Mouse (Mus musculus) hindbrain, embryonic 11.5 days (tissue): ENCODE data around the gene Ccn2. TPM values are rescaled to one million over a fixed set of nuclear protein-coding genes. Genes with fewer than 3 reads are reported as not detected.

Source experiments
- ATAC-seq: fragments of 200-750 bp; cut with Nextera tagmentation; 2 replicates; pipeline ENCODE4 v1.8.0; 2017; ENCODE audit warnings: mild to moderate bottlenecking, moderate TSS enrichment, moderate library complexity; ENCODE audit not compliant: low FRiP score
- DNase-seq: peaks from one replicate; pipeline ENCODE4 v3.0.0-alpha.2; 2015; ENCODE audit warnings: low spot score
- H3K27ac ChIP-seq: fragments of 300-500 bp; sonication (generic); 2 replicates; pipeline ENCODE4 v1.5.1; 2014; ENCODE audit warnings: mild to moderate bottlenecking, low read depth, low read length
- H3K27me3 ChIP-seq: fragments of 300-500 bp; sonication (generic); 2 replicates; pipeline ENCODE4 v1.6.1; 2014; ENCODE audit warnings: mild to moderate bottlenecking, low read length, moderate library complexity, mixed read lengths; ENCODE audit not compliant: control insufficient read depth, insufficient read depth
- H3K36me3 ChIP-seq: fragments of 300-500 bp; sonication (generic); 2 replicates; pipeline ENCODE4 v1.6.1; 2014; ENCODE audit warnings: mild to moderate bottlenecking, low read length, moderate library complexity, mixed read lengths; ENCODE audit not compliant: control insufficient read depth, insufficient read depth
- H3K4me1 ChIP-seq: fragments of 300-500 bp; sonication (generic); replicated peaks from 2 replicates; pipeline ENCODE4 v1.6.1; 2014; ENCODE audit warnings: low read length, mixed read lengths; ENCODE audit not compliant: control insufficient read depth, insufficient read depth
- H3K4me2 ChIP-seq: fragments of 300-500 bp; sonication (generic); replicated peaks from 2 replicates; pipeline ENCODE4 v1.6.1; 2014; ENCODE audit warnings: mild to moderate bottlenecking, low read depth, low read length
- H3K4me3 ChIP-seq: fragments of 300-500 bp; sonication (generic); 2 replicates; pipeline ENCODE4 v1.5.1; 2014; ENCODE audit warnings: low read depth, low read length
- H3K9ac ChIP-seq: fragments of 300-500 bp; sonication (generic); 2 replicates; pipeline ENCODE4 v1.6.1; 2014; ENCODE audit warnings: low read depth, low read length
- H3K9me3 ChIP-seq: fragments of 300-500 bp; sonication (generic); 2 replicates; pipeline ENCODE4 v1.6.1; 2016; ENCODE audit warnings: low read length; ENCODE audit not compliant: control insufficient read depth
- WGBS: fragments of 180-500 bp; shearing (Covaris S2); extraction: QIAGEN DNeasy Blood & Tissue Kit; methylation state at CpG from one replicate; pipeline ENCODE4 v1.1.7; 2014; 5-methylcytosine and 5-hydroxymethylcytosine counted together
- polyA plus RNA-seq: library from polyadenylated mRNA; unstranded; fragments of >200 nt; fragmentation: Nextera tagmentation; extraction: Ambion mirVana; gene quantifications from 2 replicates; pipeline ENCODE4 v1.2.1, GENCODE M21; 2014

Ccn2 gene
- polyA plus RNA-seq, 1 experiment from 2014 or later, result 6.6 TPM

- DNase-seq, result peak; percentile 19
- Histone ChIP-seq H3K9me3 (no peaks in the 10 kb centered on the region), H3K36me3 (no peaks in the 10 kb centered on the region), H3K27me3 (no peaks in the 10 kb centered on the region), H3K4me3 (peak overlapping the region; percentile 76; the same call in 1 of the 2 replicates), H3K4me1 (no peaks in the 10 kb centered on the region), H3K9ac (no peak overlapping the region), H3K27ac (no peak overlapping the region), H3K4me2 (peak overlapping the region; percentile 66; the same call in 1 of the 2 replicates)
- WGBS, result 66% methylated on average over 7 of the region's 7 CpGs
- ATAC-seq, result no peak
Measured at GRCm38 (mm10) chr10:24596869-24597339, 1.7 kb downstream of the Ccn2 start.

- no peaks in the 10 kb centered on the region for H3K4me1 ChIP-seq
- H3K27ac ChIP-seq, result no peak overlapping the region
- no peaks in the 10 kb centered on the region for H3K9me3 ChIP-seq
- no peaks in the 10 kb centered on the region for H3K36me3 ChIP-seq
- no peak for DNase-seq
- WGBS, result 83% methylated on average over 4 of the region's 4 CpGs
- H3K4me3 ChIP-seq, result no peak overlapping the region
- H3K9ac ChIP-seq, result no peak overlapping the region
- ATAC-seq, result no peak
- H3K4me2 ChIP-seq, result peak overlapping the region; percentile 7; the same call in 1 of the 2 replicates
- no peaks in the 10 kb centered on the region for H3K27me3 ChIP-seq
Measured at GRCm38 (mm10) chr10:24597789-24598188, 2.5 kb downstream of the Ccn2 start.

DNA sequence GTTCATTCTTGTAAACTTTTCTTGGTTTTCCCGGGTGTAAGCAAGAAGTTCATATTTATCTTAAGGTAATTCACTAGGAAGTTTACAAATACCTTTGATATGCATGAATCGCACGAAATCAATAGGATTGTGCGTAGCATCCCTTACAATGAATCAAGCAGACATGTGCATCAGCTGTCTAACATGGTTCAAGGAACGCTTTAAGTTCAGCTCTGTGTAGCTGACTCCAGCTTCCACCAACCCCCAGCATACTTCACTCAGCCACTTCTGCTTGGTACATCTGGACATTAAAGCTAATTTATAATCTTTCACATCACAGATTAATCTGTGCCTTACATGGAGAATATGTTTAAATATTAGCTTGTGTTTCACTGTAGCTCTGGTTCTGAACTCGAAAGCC is 3.5 kb downstream of the Ccn2 start:
- Histone ChIP-seq H3K27ac (no peak overlapping the region), H3K4me1 (no peaks in the 10 kb centered on the region), H3K4me2 (no peak overlapping the region), H3K27me3 (no peaks in the 10 kb centered on the region), H3K9me3 (no peaks in the 10 kb centered on the region), H3K4me3 (no peak overlapping the region), H3K36me3 (no peaks in the 10 kb centered on the region), H3K9ac (no peak overlapping the region)
- DNase-seq (no peak), ATAC-seq (no peak)
- WGBS, result 86% methylated on average over 6 of the region's 6 CpGs

DNA sequence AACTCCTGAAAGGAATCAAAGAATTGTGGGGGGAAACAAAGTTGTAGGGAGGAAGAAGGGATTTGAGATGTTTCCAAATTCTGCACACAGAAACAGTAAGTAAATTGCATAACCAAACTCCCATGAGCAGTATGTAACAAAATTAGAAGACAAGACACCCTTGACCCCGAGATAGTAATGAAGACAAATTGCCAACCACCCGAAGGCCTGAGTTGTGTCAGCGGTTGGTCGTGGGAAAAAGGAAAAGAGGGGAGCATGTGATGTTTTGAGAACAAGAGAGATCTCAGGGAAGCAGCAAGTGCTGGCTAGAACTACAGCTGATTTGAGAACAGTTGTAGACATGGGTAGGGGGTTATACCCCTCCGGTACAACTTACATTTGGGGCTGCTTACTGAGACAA is 4.6 kb downstream of the Ccn2 start:
- no peak for DNase-seq

DNA sequence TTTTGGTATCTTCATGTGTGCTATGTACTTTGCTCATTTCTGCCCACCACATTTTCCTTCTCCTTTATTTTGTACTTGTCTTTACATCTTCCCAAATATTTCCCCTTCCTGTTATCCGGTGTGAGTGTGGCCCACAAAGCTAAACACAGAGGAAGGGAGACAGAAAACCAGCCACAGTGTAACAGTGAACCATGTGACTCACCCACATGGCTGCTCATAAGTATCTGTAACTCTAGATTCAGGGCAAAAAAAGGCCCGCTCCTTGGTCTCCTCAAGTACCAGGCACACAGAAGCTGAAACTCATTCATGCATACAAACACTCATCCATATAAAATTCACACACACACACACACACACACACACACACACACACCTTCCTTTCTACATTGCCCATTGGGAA is 7.8 kb downstream of the Ccn2 start:
- Histone ChIP-seq H3K4me1 (no peaks in the 10 kb centered on the region), H3K27me3 (no peaks in the 10 kb centered on the region), H3K9ac (no peak overlapping the region), H3K4me3 (no peak overlapping the region), H3K27ac (no peak overlapping the region), H3K9me3 (no peaks in the 10 kb centered on the region), H3K4me2 (no peak overlapping the region), H3K36me3 (no peaks in the 10 kb centered on the region)
- DNase-seq, result no peak
- ATAC-seq, result no peak
- WGBS, result 84% methylated on average over 2 of the region's 2 CpGs

More for the DNA sequence above, 4.6 kb downstream of the Ccn2 start:
- Histone ChIP-seq H3K4me2 (no peak overlapping the region), H3K36me3 (no peaks in the 10 kb centered on the region), H3K9me3 (no peaks in the 10 kb centered on the region), H3K27ac (no peak overlapping the region), H3K9ac (no peak overlapping the region), H3K4me3 (no peak overlapping the region), H3K4me1 (no peaks in the 10 kb centered on the region), H3K27me3 (no peaks in the 10 kb centered on the region)
- ATAC-seq, result no peak
- WGBS, result 77% methylated on average over 5 of the region's 5 CpGs

GRCm38 (mm10) chr10:24603727-24604126 is 8.5 kb downstream of the Ccn2 start:
- H3K9me3 ChIP-seq, result no peaks in the 10 kb centered on the region
- no peak overlapping the region for H3K27ac ChIP-seq
- ATAC-seq, result no peak
- no peak overlapping the region for H3K9ac ChIP-seq
- no peaks in the 10 kb centered on the region for H3K27me3 ChIP-seq
- H3K4me3 ChIP-seq, result no peak overlapping the region
- H3K36me3 ChIP-seq, result no peaks in the 10 kb centered on the region
- no peak for DNase-seq
- H3K4me2 ChIP-seq, result no peak overlapping the region
- H3K4me1 ChIP-seq, result no peaks in the 10 kb centered on the region

GRCm38 (mm10) chr10:24609146-24609545 is 13.9 kb downstream of the Ccn2 start:
- DNase-seq (no peak), ATAC-seq (no peak)
- Histone ChIP-seq H3K9me3 (no peaks in the 10 kb centered on the region), H3K4me1 (no peaks in the 10 kb centered on the region), H3K27me3 (no peaks in the 10 kb centered on the region), H3K36me3 (no peaks in the 10 kb centered on the region), H3K9ac (no peak overlapping the region), H3K4me2 (no peak overlapping the region), H3K4me3 (no peak overlapping the region), H3K27ac (no peak overlapping the region)
- 89% methylated on average over 3 of the region's 3 CpGs for WGBS

DNA sequence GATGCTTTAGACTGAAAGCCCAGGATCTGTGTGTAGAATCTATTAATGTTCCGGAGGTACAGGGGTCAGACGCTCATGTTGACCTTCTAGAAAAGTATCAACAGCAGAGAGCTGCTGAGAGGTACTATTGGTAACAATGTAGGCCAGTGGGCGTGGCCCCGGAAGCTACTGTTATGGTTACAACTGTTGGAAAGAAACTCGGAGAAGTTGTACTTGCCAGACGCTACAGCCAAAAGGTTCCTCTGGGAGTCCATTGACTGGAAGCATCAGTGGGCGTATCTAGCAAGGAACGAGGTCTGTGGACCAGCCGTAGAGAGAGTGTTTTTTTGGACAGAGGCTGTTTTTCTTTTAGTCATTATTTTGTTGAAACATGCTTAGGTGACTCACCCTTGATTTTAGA is 14.5 kb downstream of the Ccn2 start:
- DNase-seq, result no peak
- Histone ChIP-seq H3K4me2 (no peak overlapping the region), H3K9me3 (no peaks in the 10 kb centered on the region), H3K4me1 (no peaks in the 10 kb centered on the region), H3K36me3 (no peaks in the 10 kb centered on the region), H3K9ac (no peak overlapping the region), H3K27me3 (no peaks in the 10 kb centered on the region), H3K4me3 (no peak overlapping the region), H3K27ac (no peak overlapping the region)
- no peak for ATAC-seq
- 94% methylated on average over 9 of the region's 9 CpGs for WGBS

- no peak for ATAC-seq
- no peak for DNase-seq
- 88% methylated on average over 4 of the region's 4 CpGs for WGBS
- no peak overlapping the region for H3K27ac ChIP-seq
- H3K9me3 ChIP-seq, result no peaks in the 10 kb centered on the region
- no peaks in the 10 kb centered on the region for H3K27me3 ChIP-seq
- no peak overlapping the region for H3K9ac ChIP-seq
- no peak overlapping the region for H3K4me3 ChIP-seq
- H3K36me3 ChIP-seq, result no peaks in the 10 kb centered on the region
- no peaks in the 10 kb centered on the region for H3K4me1 ChIP-seq
- H3K4me2 ChIP-seq, result no peak overlapping the region
Measured at GRCm38 (mm10) chr10:24614726-24615125, 19.5 kb downstream of the Ccn2 start.
